Comparison of ENCODE assay signal across 12 mouse cellular contexts in genomic region chr15:14418532-14418931, GRCm38 (mm10).
DNase-seq lines count a peak whose midpoint lies in the region; ATAC-seq and TF ChIP-seq lines count a peak whose summit lies in the region.
"Had no signal": no experiment of that assay in that cellular context is flagged by ENCODE, and none has a peak within 500 bp of the region (broad histone marks: within the 10 kb centered on the region; RNA-seq: fewer than 3 reads in every experiment).

No protein-coding gene starts in this region.

- no peak for TF ChIP-seq POLR2A in kidney, adult 2 months (IDR thresholded peaks at IDR 0.05; ENCODE audit: low read depth, low read length)

- H3K9ac ChIP-seq in lung, embryonic 14.5 days, result no peak overlapping the region
- no peak overlapping the region for H3K9ac ChIP-seq in embryonic facial prominence, embryonic 14.5 days (ENCODE audit: low read depth, low read length)
- H3K9ac ChIP-seq: lung, embryonic 15.5 days had no signal

- H3K36me3 ChIP-seq in lung, embryonic 14.5 days (ENCODE audit: insufficient read depth), result no peaks in the 10 kb centered on the region
- no peaks in the 10 kb centered on the region for H3K36me3 ChIP-seq in embryonic facial prominence, embryonic 14.5 days (ENCODE audit: control insufficient read depth, insufficient read depth, low read length)
- H3K36me3 ChIP-seq in kidney, adult 2 months (ENCODE audit: control insufficient read depth, insufficient read depth, low read length), result no peaks in the 10 kb centered on the region
- H3K36me3 ChIP-seq: lung, embryonic 15.5 days had no signal

- no peak overlapping the region for H3K4me2 ChIP-seq in lung, embryonic 14.5 days
- no peak overlapping the region for H3K4me2 ChIP-seq in embryonic facial prominence, embryonic 14.5 days (ENCODE audit: low read depth, low read length)
- H3K4me2 ChIP-seq: lung, embryonic 15.5 days had no signal

- intact Hi-C loops in gastrocnemius, postnatal 36 days (cut with DNase I), result no loop called here

- H3K27me3 ChIP-seq in lung, embryonic 14.5 days (ENCODE audit: insufficient read depth, low read length), result no peaks in the 10 kb centered on the region
- no peaks in the 10 kb centered on the region for H3K27me3 ChIP-seq in embryonic facial prominence, embryonic 14.5 days (replicated peaks; ENCODE audit: control insufficient read depth, insufficient read depth, low read length)
- H3K27me3 ChIP-seq in kidney, adult 2 months (replicated peaks; ENCODE audit: control insufficient read depth, insufficient read depth, low read length), result no peaks in the 10 kb centered on the region
- H3K27me3 ChIP-seq: CH12.LX; lung, embryonic 15.5 days had no signal

- WGBS in lung, embryonic 14.5 days, result 38% methylated on average over 5 of the region's 5 CpGs
- WGBS in embryonic facial prominence, embryonic 14.5 days, result 41% methylated on average over 5 of the region's 5 CpGs
- WGBS in kidney, adult 2 months, result 47% methylated on average over 5 of the region's 5 CpGs

- H3K27ac ChIP-seq in lung, embryonic 14.5 days (ENCODE audit: low read depth), result no peak overlapping the region
- H3K27ac ChIP-seq in embryonic facial prominence, embryonic 14.5 days (replicated peaks; ENCODE audit: low read depth, low read length), result no peak overlapping the region
- H3K27ac ChIP-seq in kidney, adult 2 months (ENCODE audit: insufficient read depth, low read depth, low read length), result no peak overlapping the region
- H3K27ac ChIP-seq: lung, embryonic 15.5 days had no signal

- H3K4me1 ChIP-seq in lung, embryonic 14.5 days (ENCODE audit: insufficient read depth), result no peaks in the 10 kb centered on the region
- H3K4me1 ChIP-seq in embryonic facial prominence, embryonic 14.5 days (ENCODE audit: control insufficient read depth, insufficient read depth, low read length), result no peaks in the 10 kb centered on the region
- no peaks in the 10 kb centered on the region for H3K4me1 ChIP-seq in kidney, adult 2 months (ENCODE audit: control insufficient read depth, insufficient read depth, low read length)
- H3K4me1 ChIP-seq: lung, embryonic 15.5 days had no signal

- ATAC-seq in cerebellum, adult (ENCODE audit: insufficient number of reproducible peaks, low FRiP score, low TSS enrichment), result no peak
- ATAC-seq in lung, embryonic 14.5 days (ENCODE audit: insufficient read depth), result no peak
- ATAC-seq in embryonic facial prominence, embryonic 14.5 days (ENCODE audit: low read depth), result no peak

- no peak overlapping the region for H3K4me3 ChIP-seq in lung, embryonic 14.5 days (ENCODE audit: low read depth, low read length)
- no peak overlapping the region for H3K4me3 ChIP-seq in embryonic facial prominence, embryonic 14.5 days (ENCODE audit: low read depth, low read length)
- H3K4me3 ChIP-seq in kidney, adult 2 months (ENCODE audit: insufficient read depth, low read depth, low read length), result no peak overlapping the region
- H3K4me3 ChIP-seq: lung, embryonic 15.5 days had no signal

- no peaks in the 10 kb centered on the region for H3K9me3 ChIP-seq in lung, embryonic 14.5 days (ENCODE audit: low read depth, low read length)
- H3K9me3 ChIP-seq in embryonic facial prominence, embryonic 14.5 days (ENCODE audit: control insufficient read depth, low read length), result no peaks in the 10 kb centered on the region
- H3K9me3 ChIP-seq: lung, embryonic 15.5 days had no signal

- no peak for TF ChIP-seq CTCF in lung, embryonic 14.5 days (IDR thresholded peaks at IDR 0.05; ENCODE audit: low read depth)
- TF ChIP-seq CTCF in kidney, adult 2 months (conservative IDR thresholded peaks at IDR 0.05; ENCODE audit: insufficient read depth, insufficient read length, low read depth, low read length), result no peak

- DNase-seq in cerebellum, postnatal 14 days, result peak; percentile 9 to 39
- peak; percentile 30 for DNase-seq in lung, embryonic 14.5 days
- no peak for DNase-seq in lung, postnatal 36 days
- DNase-seq in embryonic facial prominence, embryonic 14.5 days (ENCODE audit: low spot score), result peak; percentile 35
- DNase-seq in right cerebral cortex, postnatal 14 days, result peak; percentile 8
- no peak for DNase-seq in gastrocnemius, postnatal 36 days
- no peak for DNase-seq in kidney, adult 2 months
- DNase-seq: gastrocnemius, postnatal 25 days; kidney, adult 18-20 months had no signal

Comparison
In these comparisons a context has a peak if more than half of its experiments do, and no peak if none do; other contexts are left out.
1. DNase-seq: peak in cerebellum, postnatal 14 days (2 of 2), lung, embryonic 14.5 days (single experiment), embryonic facial prominence, embryonic 14.5 days (single experiment) and right cerebral cortex, postnatal 14 days (single experiment); none in lung, postnatal 36 days (single experiment), gastrocnemius, postnatal 36 days (0 of 2) and kidney, adult 2 months (single experiment).